Mouse (Mus musculus): ENCODE results near the gene Slc11a1. TPM values are rescaled to one million over a fixed set of nuclear protein-coding genes. Genes with fewer than 3 reads are reported as not detected.
"Not testable (repeated sequence)": the region's sequence is repeated elsewhere in the genome, so short reads cannot be mapped to it uniquely, and the experiment has no call there.

Gene Slc11a1
- polyA plus RNA-seq, 1 experiment, result not detected

- Histone ChIP-seq H3K4me3 (ENCODE audit: insufficient read depth, low read depth, low read length) (no peak overlapping the region), H3K4me1 (ENCODE audit: control insufficient read depth, insufficient read depth, low read length) (peaks cover 29% of the 10 kb centered on the region), H3K27ac (ENCODE audit: insufficient read depth, low read depth, low read length) (no peak overlapping the region)
- 73% methylated on average over 3 of the region's 3 CpGs for WGBS
- TF ChIP-seq CTCF (IDR thresholded peaks at IDR 0.05; ENCODE audit: insufficient read depth, low read depth, low read length) (no peak), POLR2A (IDR thresholded peaks at IDR 0.05; ENCODE audit: insufficient read depth, low read depth, low read length) (no peak)
Observed at GRCm38 (mm10) chr1:74337241-74337771, 37.7 kb upstream of the Slc11a1 start.

GRCm38 (mm10) chr1:74338013-74338412 is 37.0 kb upstream of the Slc11a1 start:
- WGBS, result 86% methylated on average over 5 of the region's 5 CpGs
- TF ChIP-seq POLR2A (IDR thresholded peaks at IDR 0.05; ENCODE audit: insufficient read depth, low read depth, low read length), result no peak
- no peak for TF ChIP-seq CTCF (IDR thresholded peaks at IDR 0.05; ENCODE audit: insufficient read depth, low read depth, low read length)
- H3K4me3 ChIP-seq (ENCODE audit: insufficient read depth, low read depth, low read length), result no peak overlapping the region

GRCm38 (mm10) chr1:74338626-74339025 is 36.4 kb upstream of the Slc11a1 start:
- WGBS, result 79% methylated on average over 4 of the region's 4 CpGs
- peaks cover 31% of the 10 kb centered on the region for H3K4me1 ChIP-seq (ENCODE audit: control insufficient read depth, insufficient read depth, low read length)
- no peak overlapping the region for H3K27ac ChIP-seq (ENCODE audit: insufficient read depth, low read depth, low read length)
- no peak overlapping the region for H3K4me3 ChIP-seq (ENCODE audit: insufficient read depth, low read depth, low read length)
- no peak for TF ChIP-seq CTCF (IDR thresholded peaks at IDR 0.05; ENCODE audit: insufficient read depth, low read depth, low read length)
- TF ChIP-seq POLR2A (IDR thresholded peaks at IDR 0.05; ENCODE audit: insufficient read depth, low read depth, low read length), result no peak

More at GRCm38 (mm10) chr1:74338013-74338412, 37.0 kb upstream of the Slc11a1 start:
- Histone ChIP-seq H3K4me1 (ENCODE audit: control insufficient read depth, insufficient read depth, low read length) (peaks cover 31% of the 10 kb centered on the region), H3K27ac (ENCODE audit: insufficient read depth, low read depth, low read length) (no peak overlapping the region)

- WGBS, result 88% methylated on average over 9 of the region's 9 CpGs
- Histone ChIP-seq H3K4me1 (ENCODE audit: control insufficient read depth, insufficient read depth, low read length) (peaks cover 31% of the 10 kb centered on the region), H3K4me3 (ENCODE audit: insufficient read depth, low read depth, low read length) (no peak overlapping the region), H3K27ac (ENCODE audit: insufficient read depth, low read depth, low read length) (no peak overlapping the region)
- TF ChIP-seq CTCF (IDR thresholded peaks at IDR 0.05; ENCODE audit: insufficient read depth, low read depth, low read length) (no peak), POLR2A (IDR thresholded peaks at IDR 0.05; ENCODE audit: insufficient read depth, low read depth, low read length) (no peak)
Observed at GRCm38 (mm10) chr1:74339917-74340316, 35.1 kb upstream of the Slc11a1 start.

GRCm38 (mm10) chr1:74340361-74340764 is 34.6 kb upstream of the Slc11a1 start:
- WGBS, result 30% methylated on average over 6 of the region's 6 CpGs
- TF ChIP-seq POLR2A (IDR thresholded peaks at IDR 0.05; ENCODE audit: insufficient read depth, low read depth, low read length) (no peak), CTCF (IDR thresholded peaks at IDR 0.05; ENCODE audit: insufficient read depth, low read depth, low read length) (no peak)

GRCm38 (mm10) chr1:74340992-74341391 is 34.0 kb upstream of the Slc11a1 start:
- WGBS, result 93% methylated on average over 4 of the region's 4 CpGs
- not testable (repeated sequence) for H3K27ac ChIP-seq (ENCODE audit: insufficient read depth, low read depth, low read length); H3K4me3 ChIP-seq (ENCODE audit: insufficient read depth, low read depth, low read length)
- H3K4me1 ChIP-seq (ENCODE audit: control insufficient read depth, insufficient read depth, low read length), result peaks cover 31% of the 10 kb centered on the region

More at GRCm38 (mm10) chr1:74340361-74340764, 34.6 kb upstream of the Slc11a1 start:
- Histone ChIP-seq H3K4me1 (ENCODE audit: control insufficient read depth, insufficient read depth, low read length) (peaks cover 32% of the 10 kb centered on the region), H3K4me3 (ENCODE audit: insufficient read depth, low read depth, low read length) (no peak overlapping the region), H3K27ac (ENCODE audit: insufficient read depth, low read depth, low read length) (no peak overlapping the region)

GRCm38 (mm10) chr1:74341898-74342297 is 33.1 kb upstream of the Slc11a1 start:
- Histone ChIP-seq H3K4me3 (ENCODE audit: insufficient read depth, low read depth, low read length) (no peak overlapping the region), H3K27ac (ENCODE audit: insufficient read depth, low read depth, low read length) (no peak overlapping the region), H3K4me1 (ENCODE audit: control insufficient read depth, insufficient read depth, low read length) (peaks cover 31% of the 10 kb centered on the region)
- 84% methylated on average over 7 of the region's 7 CpGs for WGBS
- TF ChIP-seq CTCF (IDR thresholded peaks at IDR 0.05; ENCODE audit: insufficient read depth, low read depth, low read length) (no peak), POLR2A (IDR thresholded peaks at IDR 0.05; ENCODE audit: insufficient read depth, low read depth, low read length) (no peak)

GRCm38 (mm10) chr1:74342308-74342707 is 32.7 kb upstream of the Slc11a1 start:
- Histone ChIP-seq H3K4me1 (ENCODE audit: control insufficient read depth, insufficient read depth, low read length) (peaks cover 30% of the 10 kb centered on the region), H3K4me3 (ENCODE audit: insufficient read depth, low read depth, low read length) (no peak overlapping the region), H3K27ac (ENCODE audit: insufficient read depth, low read depth, low read length) (no peak overlapping the region)
- TF ChIP-seq POLR2A (IDR thresholded peaks at IDR 0.05; ENCODE audit: insufficient read depth, low read depth, low read length) (no peak), CTCF (IDR thresholded peaks at IDR 0.05; ENCODE audit: insufficient read depth, low read depth, low read length) (no peak)
- 85% methylated on average over 1 of the region's 1 CpGs for WGBS

- H3K27ac ChIP-seq (ENCODE audit: insufficient read depth, low read depth, low read length), result no peak overlapping the region
- 47% methylated on average over 5 of the region's 5 CpGs for WGBS
- H3K4me1 ChIP-seq (ENCODE audit: control insufficient read depth, insufficient read depth, low read length), result peaks cover 23% of the 10 kb centered on the region
- H3K4me3 ChIP-seq (ENCODE audit: insufficient read depth, low read depth, low read length), result no peak overlapping the region
- no peak for TF ChIP-seq POLR2A (IDR thresholded peaks at IDR 0.05; ENCODE audit: insufficient read depth, low read depth, low read length)
- TF ChIP-seq CTCF (IDR thresholded peaks at IDR 0.05; ENCODE audit: insufficient read depth, low read depth, low read length), result no peak
Observed at GRCm38 (mm10) chr1:74343161-74343560, 31.8 kb upstream of the Slc11a1 start.
